Mouse (Mus musculus) lung, postnatal 14 days (tissue): ENCODE results near the gene Wbp2.
A peak's percentile ranks its signal among the peaks of the same experiment; 100 is the strongest.

Source experiments
- DNase-seq: peaks from one replicate; pipeline ENCODE4 v3.0.0; 2021

The Wbp2 gene

GRCm38 (mm10) chr11:116088741-116089394 is 2.1 kb upstream of the Wbp2 start:
- DNase-seq = peak; percentile 35

- DNase-seq = no peak
Observed at GRCm38 (mm10) chr11:116088188-116088587, 1.4 kb upstream of the Wbp2 start.

GRCm38 (mm10) chr11:116087194-116088130 is 667 bp upstream of the Wbp2 start:
- DNase-seq = peak; percentile 94

GRCm38 (mm10) chr11:116084166-116084565 is 2.6 kb downstream of the Wbp2 start:
- DNase-seq = no peak

- DNase-seq = no peak
Observed at GRCm38 (mm10) chr11:116083096-116083672, 3.6 kb downstream of the Wbp2 start.

GRCm38 (mm10) chr11:116081081-116081480 is 5.7 kb downstream of the Wbp2 start:
- peak; percentile 82 for DNase-seq

GRCm38 (mm10) chr11:116079511-116079910 is 7.3 kb downstream of the Wbp2 start:
- no peak for DNase-seq

- no peak for DNase-seq
Observed at GRCm38 (mm10) chr11:116078676-116079320, 8.0 kb downstream of the Wbp2 start.

- DNase-seq = peak; percentile 75
Observed at GRCm38 (mm10) chr11:116078221-116078620, 8.6 kb downstream of the Wbp2 start.

- peak; percentile 67 for DNase-seq
Observed at GRCm38 (mm10) chr11:116077446-116078204, 9.2 kb downstream of the Wbp2 start, which contains the start of gene Unc13d. Gene Unc13d, minus strand, starts transcription at chr11:116077961.

GRCm38 (mm10) chr11:116076836-116077235 is 10.0 kb downstream of the Wbp2 start:
- DNase-seq = no peak

GRCm38 (mm10) chr11:116076266-116076540 is 10.6 kb downstream of the Wbp2 start:
- DNase-seq = no peak

GRCm38 (mm10) chr11:116075539-116076265 is 11.1 kb downstream of the Wbp2 start:
- DNase-seq = no peak

- no peak for DNase-seq
Observed at GRCm38 (mm10) chr11:116074436-116074991, 12.3 kb downstream of the Wbp2 start.

GRCm38 (mm10) chr11:116072608-116073007 is 14.2 kb downstream of the Wbp2 start:
- peak; percentile 40 for DNase-seq

- DNase-seq = peak; percentile 35
Observed at GRCm38 (mm10) chr11:116071510-116071909, 15.3 kb downstream of the Wbp2 start.

- DNase-seq = no peak
Observed at GRCm38 (mm10) chr11:116065345-116065744, 21.4 kb downstream of the Wbp2 start.

GRCm38 (mm10) chr11:116064187-116064867 is 22.5 kb downstream of the Wbp2 start:
- DNase-seq = no peak

- DNase-seq = no peak
Observed at GRCm38 (mm10) chr11:116063562-116063961, 23.2 kb downstream of the Wbp2 start.

- no peak for DNase-seq
Observed at GRCm38 (mm10) chr11:116062521-116062920, 24.3 kb downstream of the Wbp2 start.
